Mouse (Mus musculus): ENCODE results near the gene Fut2. TPM values are rescaled to one million over a fixed set of nuclear protein-coding genes. Genes with fewer than 3 reads are reported as not detected.

The Fut2 gene
- 0.10 TPM in 1 of 2 replicates, not detected in the other for polyA plus RNA-seq (2012)

GRCm38 (mm10) chr7:45666161-45666560 lies at the start of gene Fut2:
TSS of gene Fut2 (minus strand) at chr7:45666394.

GRCm38 (mm10) chr7:45715090-45715708 lies 49.0 kb upstream of the Fut2 start, which contains the start of gene Rpl18:
TSS of gene Rpl18 (plus strand) at chr7:45715457.

GRCm38 (mm10) chr7:45704730-45705442 lies 38.7 kb upstream of the Fut2 start, which contains the start of gene Dbp:
TSS of gene Dbp (plus strand) at chr7:45705088.

GRCm38 (mm10) chr7:45699523-45700141 lies 33.4 kb upstream of the Fut2 start, which contains the start of gene Car11:
TSS of gene Car11 (plus strand) at chr7:45699843.

GRCm38 (mm10) chr7:45693921-45694591 lies 27.9 kb upstream of the Fut2 start, which contains the start of gene Sec1:
TSS of gene Sec1 (minus strand) at chr7:45694402.

GRCm38 (mm10) chr7:45683396-45684050 lies 17.3 kb upstream of the Fut2 start, which contains the start of gene Ntn5:
TSS of gene Ntn5 (plus strand) at chr7:45684022.

GRCm38 (mm10) chr7:45639561-45640027 lies 26.6 kb downstream of the Fut2 start, which contains the start of gene Mamstr:
TSS of gene Mamstr (plus strand) at chr7:45639977.

GRCm38 (mm10) chr7:45627261-45627660 lies 38.9 kb downstream of the Fut2 start, which contains the start of gene Rasip1:
TSS of gene Rasip1 (plus strand) at chr7:45627488.

GRCm38 (mm10) chr7:45621443-45621842 lies 44.8 kb downstream of the Fut2 start, which contains the start of gene Izumo1:
TSS of gene Izumo1 (plus strand) at chr7:45621811.

GRCm38 (mm10) chr7:45617042-45617695 lies 49.0 kb downstream of the Fut2 start, which contains the start of gene Fut1:
TSS of gene Fut1 (plus strand) at chr7:45617289.

Other genes with a start within 250 kb of the Fut2 start
- 0.11 TPM in 1 of 2 replicates, not detected in the other for gene Lhb, start 245.6 kb downstream of the Fut2 start, polyA plus RNA-seq (2012)
- 28.3 and 36.5 TPM in 2 replicates for gene Gys1, start 231.6 kb downstream of the Fut2 start, polyA plus RNA-seq (2012)
- 407 and 425 TPM in 2 replicates for gene Ruvbl2, start 228.3 kb downstream of the Fut2 start, polyA plus RNA-seq (2012)
- 3,550 and 4,748 TPM in 2 replicates for gene Ftl1, start 206.5 kb downstream of the Fut2 start, polyA plus RNA-seq (2012)
- 188 and 194 TPM in 2 replicates for gene Bax, start 199.5 kb downstream of the Fut2 start, polyA plus RNA-seq (2012)
- 0.05 TPM in 1 of 2 replicates, not detected in the other for gene Tulp2, start 184.5 kb downstream of the Fut2 start, polyA plus RNA-seq (2012)
- not detected in 2 replicates for gene Gm45808, start 179.6 kb downstream of the Fut2 start, polyA plus RNA-seq (2012)
- 4.6 TPM in 2 replicates for gene Dhdh, start 177.6 kb downstream of the Fut2 start, polyA plus RNA-seq (2012)
- gene Nucb1, start 156.0 kb downstream of the Fut2 start, polyA plus RNA-seq (2012) = 728 and 929 TPM in 2 replicates
- 397 and 438 TPM in 2 replicates for gene Ppp1r15a, start 140.1 kb downstream of the Fut2 start, polyA plus RNA-seq (2012)
- gene Plekha4, start 140.1 kb downstream of the Fut2 start, polyA plus RNA-seq (2012) = 0.93 and 1.1 TPM in 2 replicates
- gene Hsd17b14, start 111.5 kb downstream of the Fut2 start, polyA plus RNA-seq (2012) = 2.8 and 3.1 TPM in 2 replicates
- 58.9 and 61.2 TPM in 2 replicates for gene Bcat2, start 96.2 kb downstream of the Fut2 start, polyA plus RNA-seq (2012)
- not detected in 2 replicates for gene Fgf21, start 50.9 kb downstream of the Fut2 start, polyA plus RNA-seq (2012)
- not detected in 2 replicates for gene Fut1, start 49.1 kb downstream of the Fut2 start, polyA plus RNA-seq (2012)
- gene Izumo1, start 44.6 kb downstream of the Fut2 start, polyA plus RNA-seq (2012) = 0.14 and 0.18 TPM in 2 replicates
- gene Rasip1, start 38.9 kb downstream of the Fut2 start, polyA plus RNA-seq (2012) = 0.60 and 0.75 TPM in 2 replicates
- 0.30 TPM in 1 of 2 replicates, not detected in the other for gene Mamstr, start 26.4 kb downstream of the Fut2 start, polyA plus RNA-seq (2012)
- 0.04 TPM in 1 of 2 replicates, not detected in the other for gene Ntn5, start 17.6 kb upstream of the Fut2 start, polyA plus RNA-seq (2012)
- gene Sec1, start 28.0 kb upstream of the Fut2 start, polyA plus RNA-seq (2012) = 0.04 TPM in 1 of 2 replicates, not detected in the other
- 0.31 TPM in 1 of 2 replicates, not detected in the other for gene Car11, start 33.4 kb upstream of the Fut2 start, polyA plus RNA-seq (2012)
- 13.7 and 15.4 TPM in 2 replicates for gene Dbp, start 38.7 kb upstream of the Fut2 start, polyA plus RNA-seq (2012)
- 13,154 and 13,434 TPM in 2 replicates for gene Rpl18, start 49.1 kb upstream of the Fut2 start, polyA plus RNA-seq (2012)
- gene Sphk2, start 51.6 kb upstream of the Fut2 start, polyA plus RNA-seq (2012) = 95.0 and 123 TPM in 2 replicates
- gene Fam83e, start 54.8 kb upstream of the Fut2 start, polyA plus RNA-seq (2012) = 1.4 and 2.6 TPM in 2 replicates
- not detected in 2 replicates for gene Spaca4, start 59.4 kb upstream of the Fut2 start, polyA plus RNA-seq (2012)
- gene Lmtk3, start 117.3 kb upstream of the Fut2 start, polyA plus RNA-seq (2012) = 0.56 and 0.70 TPM in 2 replicates
- 1.0 and 2.5 TPM in 2 replicates for gene Sult2b1, start 118.3 kb upstream of the Fut2 start, polyA plus RNA-seq (2012)
- 173 and 197 TPM in 2 replicates for gene Cyth2, start 148.2 kb upstream of the Fut2 start, polyA plus RNA-seq (2012)
- gene Kcnj14, start 158.4 kb upstream of the Fut2 start, polyA plus RNA-seq (2012) = 0.39 and 0.61 TPM in 2 replicates
- 62.6 and 63.0 TPM in 2 replicates for gene Grwd1, start 164.6 kb upstream of the Fut2 start, polyA plus RNA-seq (2012)
- gene Kdelr1, start 206.4 kb upstream of the Fut2 start, polyA plus RNA-seq (2012) = 264 and 383 TPM in 2 replicates
- 0.50 and 0.76 TPM in 2 replicates for gene Grin2d, start 212.0 kb upstream of the Fut2 start, polyA plus RNA-seq (2012)
- 2.5 and 3.7 TPM in 2 replicates for gene Syngr4, start 230.3 kb upstream of the Fut2 start, polyA plus RNA-seq (2012)
- gene Tmem143, start 230.5 kb upstream of the Fut2 start, polyA plus RNA-seq (2012) = 44.0 and 49.4 TPM in 2 replicates

Data from megakaryocyte-erythroid progenitor cell, adult 5 weeks (primary cell).